Mouse (Mus musculus) lung, embryonic 14.5 days (tissue): Measurements from ENCODE around the gene Iqcf6. TPM values are rescaled to one million over a fixed set of nuclear protein-coding genes. Genes with fewer than 3 reads are reported as not detected.

Experiments
- ATAC-seq: fragments of 200-750 bp; cut with Nextera tagmentation; 2 replicates; pipeline ENCODE4 v1.8.0; 2017; ENCODE audit warnings: mild to moderate bottlenecking, moderate TSS enrichment, moderate library complexity; ENCODE audit not compliant: insufficient read depth
- DNase-seq: peaks from one replicate; pipeline ENCODE4 v3.0.0-alpha.2; 2015
- H3K27ac ChIP-seq: fragments of 300-500 bp; sonication (generic); 2 replicates; pipeline ENCODE4 v1.5.1; 2014; ENCODE audit warnings: low read depth, mild to moderate bottlenecking, moderate library complexity
- H3K27me3 ChIP-seq: fragments of 300-500 bp; sonication (generic); 2 replicates; pipeline ENCODE4 v1.6.1; 2014; ENCODE audit warnings: low read length, control low read depth; ENCODE audit not compliant: insufficient read depth
- H3K36me3 ChIP-seq: fragments of 300-500 bp; sonication (generic); 2 replicates; pipeline ENCODE4 v1.6.1; 2014; ENCODE audit warnings: control low read depth; ENCODE audit not compliant: insufficient read depth
- H3K4me1 ChIP-seq: fragments of 300-500 bp; sonication (generic); 2 replicates; pipeline ENCODE4 v1.6.1; 2014; ENCODE audit warnings: antibody characterized with exemption, control low read depth; ENCODE audit not compliant: insufficient read depth
- H3K4me2 ChIP-seq: fragments of 300-500 bp; sonication (generic); 2 replicates; pipeline ENCODE4 v1.6.1; 2014; ENCODE audit warnings: mild to moderate bottlenecking
- H3K4me3 ChIP-seq: fragments of 300-500 bp; sonication (generic); 2 replicates; pipeline ENCODE4 v1.5.1; 2014; ENCODE audit warnings: low read depth, low read length
- H3K9ac ChIP-seq: fragments of 300-500 bp; sonication (generic); 2 replicates; pipeline ENCODE4 v1.6.1; 2014
- H3K9me3 ChIP-seq: fragments of 300-500 bp; sonication (generic); 2 replicates; pipeline ENCODE4 v1.6.1; 2016; ENCODE audit warnings: low read depth, low read length, control low read depth
- CTCF ChIP-seq: IDR thresholded peaks from 2 replicates; pipeline ENCODE4 v1.5.1; 2016; ENCODE audit warnings: antibody characterized with exemption, low read depth
- WGBS: fragments of 180-500 bp; shearing (Covaris S2); extraction: QIAGEN DNeasy Blood & Tissue Kit; methylation state at CpG from one replicate; pipeline ENCODE4 v1.1.7; 2014; 5-methylcytosine and 5-hydroxymethylcytosine counted together
- polyA plus RNA-seq: library from polyadenylated mRNA; unstranded; fragments of >200 nt; fragmentation: Nextera tagmentation; extraction: Ambion mirVana; gene quantifications from 2 replicates; pipeline ENCODE4 v1.2.1, GENCODE M21; 2014

Gene Iqcf6
- polyA plus RNA-seq, 1 experiment from 2014 or later = not detected

- H3K4me1 ChIP-seq = no peaks in the 10 kb centered on the region
- H3K36me3 ChIP-seq = peaks cover 33% of the 10 kb centered on the region
- peak; percentile 97 for TF ChIP-seq CTCF
- H3K4me2 ChIP-seq = no peak overlapping the region
- no peaks in the 10 kb centered on the region for H3K9me3 ChIP-seq
- H3K27ac ChIP-seq = no peak overlapping the region
- H3K27me3 ChIP-seq = no peaks in the 10 kb centered on the region
- DNase-seq (peak; percentile 92), ATAC-seq (peak; percentile 68; the same call in 1 of the 2 replicates)
- H3K4me3 ChIP-seq = no peak overlapping the region
- WGBS = 0% methylated on average over 1 of the region's 1 CpGs
- no peak overlapping the region for H3K9ac ChIP-seq
These were observed 49.1 kb downstream of the Iqcf6 start for GRCm38 (mm10) chr9:106675480-106675879.

- H3K27ac ChIP-seq = no peak overlapping the region
- peaks cover 38% of the 10 kb centered on the region for H3K36me3 ChIP-seq
- H3K4me1 ChIP-seq = no peaks in the 10 kb centered on the region
- H3K9me3 ChIP-seq = no peaks in the 10 kb centered on the region
- DNase-seq (no peak), ATAC-seq (peak; percentile 13; the same call in 1 of the 2 replicates)
- no peaks in the 10 kb centered on the region for H3K27me3 ChIP-seq
- H3K9ac ChIP-seq = no peak overlapping the region
- H3K4me3 ChIP-seq = no peak overlapping the region
- no peak for TF ChIP-seq CTCF
- WGBS = 69% methylated on average over 9 of the region's 9 CpGs
- no peak overlapping the region for H3K4me2 ChIP-seq
These were observed 49.6 kb downstream of the Iqcf6 start for GRCm38 (mm10) chr9:106675965-106676364.

DNA sequence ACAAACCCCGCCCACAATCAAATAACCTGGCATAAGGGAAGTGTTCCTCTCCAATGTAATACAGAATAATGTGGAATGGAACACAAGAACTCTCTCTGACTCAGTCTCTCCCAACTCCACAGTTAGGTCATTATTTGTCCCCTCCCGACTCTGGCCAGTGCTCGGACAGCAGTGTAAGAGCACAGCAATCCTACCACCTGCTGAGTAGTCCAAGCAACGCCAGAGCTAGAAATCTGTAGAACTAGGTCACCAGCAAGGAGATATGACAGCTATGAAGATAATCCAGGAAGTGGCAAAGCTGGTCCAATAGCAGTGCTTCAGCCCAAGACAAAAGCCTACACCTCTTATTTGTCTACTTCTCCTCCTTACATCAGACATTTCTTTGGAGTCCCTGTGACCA lies 50.2 kb downstream of the Iqcf6 start:
- TF ChIP-seq CTCF = no peak
- no peak for DNase-seq
- Histone ChIP-seq H3K27me3 (no peaks in the 10 kb centered on the region), H3K27ac (no peak overlapping the region), H3K4me1 (no peaks in the 10 kb centered on the region), H3K36me3 (peaks cover 33% of the 10 kb centered on the region), H3K9me3 (no peaks in the 10 kb centered on the region), H3K4me3 (no peak overlapping the region), H3K9ac (no peak overlapping the region), H3K4me2 (no peak overlapping the region)
- WGBS = 76% methylated on average over 4 of the region's 4 CpGs
- ATAC-seq = no peak

Other genes with a start within 250 kb of the Iqcf6 start
- gene Rpl29, start 197.1 kb upstream of the Iqcf6 start, polyA plus RNA-seq = 1,268 and 1,276 TPM in 2 replicates
- 33.2 and 34.9 TPM in 2 replicates for gene Acy1, start 188.3 kb upstream of the Iqcf6 start, polyA plus RNA-seq
- 10.0 and 11.0 TPM in 2 replicates for gene Abhd14b, start 179.1 kb upstream of the Iqcf6 start, polyA plus RNA-seq
- gene Abhd14a, start 178.9 kb upstream of the Iqcf6 start, polyA plus RNA-seq = 46.0 and 48.4 TPM in 2 replicates
- 95.9 and 109 TPM in 2 replicates for gene Pcbp4, start 173.3 kb upstream of the Iqcf6 start, polyA plus RNA-seq
- gene Gpr62, start 160.6 kb upstream of the Iqcf6 start, polyA plus RNA-seq = 0.26 and 0.34 TPM in 2 replicates
- gene Rrp9, start 150.6 kb upstream of the Iqcf6 start, polyA plus RNA-seq = 45.2 and 52.7 TPM in 2 replicates
- 1.6 and 2.4 TPM in 2 replicates for gene Parp3, start 149.6 kb upstream of the Iqcf6 start, polyA plus RNA-seq
- gene Iqcf1, start 126.6 kb upstream of the Iqcf6 start, polyA plus RNA-seq = not detected in 2 replicates
- gene Iqcf5, start 112.0 kb upstream of the Iqcf6 start, polyA plus RNA-seq = not detected in 2 replicates
- gene Iqcf3, start 65.0 kb upstream of the Iqcf6 start, polyA plus RNA-seq = not detected in 2 replicates
- not detected in 2 replicates for gene Iqcf4, start 55.6 kb upstream of the Iqcf6 start, polyA plus RNA-seq
- not detected in 2 replicates for gene Grm2, start 29.5 kb downstream of the Iqcf6 start, polyA plus RNA-seq
- gene Tex264, start 59.3 kb downstream of the Iqcf6 start, polyA plus RNA-seq = 41.3 and 47.8 TPM in 2 replicates
- 4.5 and 5.7 TPM in 2 replicates for gene Rad54l2, start 162.6 kb downstream of the Iqcf6 start, polyA plus RNA-seq
- 26.6 and 27.8 TPM in 2 replicates for gene Dcaf1, start 195.3 kb downstream of the Iqcf6 start, polyA plus RNA-seq